Mouse (Mus musculus): Measurements from ENCODE around the gene Terb2. TPM values are rescaled to one million over a fixed set of nuclear protein-coding genes. Genes with fewer than 3 reads are reported as not detected.

The Terb2 gene
- polyA plus RNA-seq, 1 experiment from 2014 or later = not detected

- no peak overlapping the region for H3K27ac ChIP-seq (replicated peaks)
- H3K27me3 ChIP-seq (ENCODE audit: low read depth, poor library complexity, severe bottlenecking) = peaks cover 14% of the 10 kb centered on the region
- H3K9me3 ChIP-seq (replicated peaks) = no peaks in the 10 kb centered on the region
- H3K4me3 ChIP-seq = no peak overlapping the region
- WGBS = 83% methylated on average over 3 of the region's 3 CpGs
- peaks cover 10% of the 10 kb centered on the region for H3K4me1 ChIP-seq
- H3K36me3 ChIP-seq = peaks cover 25% of the 10 kb centered on the region
- DNase-seq (ENCODE audit: low spot score) = no peak
Measured at GRCm38 (mm10) chr2:122152850-122153249, 33.2 kb upstream of the Terb2 start.

DNA sequence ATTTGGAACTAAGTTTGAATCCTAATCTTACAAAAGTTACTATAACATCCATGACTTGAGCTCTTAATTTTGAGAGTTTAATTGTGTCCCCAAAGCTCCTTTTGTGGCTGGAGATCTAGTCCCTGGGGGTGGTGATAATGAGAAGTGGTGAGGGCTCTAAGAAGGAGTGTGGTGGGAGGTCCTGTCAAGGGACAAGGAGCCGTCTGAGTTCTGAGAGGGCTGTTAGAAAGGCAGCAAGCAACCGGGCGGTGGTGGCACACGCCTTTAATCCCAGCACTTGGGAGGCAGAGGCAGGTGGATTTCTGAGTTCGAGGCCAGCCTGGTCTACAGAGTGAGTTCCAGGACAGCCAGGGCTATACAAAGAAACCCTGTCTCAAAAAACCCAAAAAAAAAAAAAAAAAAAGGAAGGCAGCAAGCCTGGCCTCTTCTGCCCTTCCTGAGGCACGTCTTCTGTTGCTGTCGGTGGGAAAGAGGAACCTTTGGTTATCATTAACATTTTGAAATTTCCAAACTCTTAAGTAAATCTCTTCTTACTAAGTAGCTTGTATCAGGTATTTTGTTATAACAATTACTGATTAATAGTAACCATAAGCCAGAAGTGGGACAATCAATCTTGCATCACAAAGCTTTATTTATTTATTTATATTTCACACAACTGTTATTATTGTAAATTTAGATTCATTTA lies 32.2 kb upstream of the Terb2 start:
- no peaks in the 10 kb centered on the region for H3K9me3 ChIP-seq (replicated peaks)
- H3K4me1 ChIP-seq = peaks cover 8% of the 10 kb centered on the region
- DNase-seq (ENCODE audit: low spot score) = no peak
- H3K36me3 ChIP-seq = peaks cover 25% of the 10 kb centered on the region
- no peak overlapping the region for H3K4me3 ChIP-seq
- no peak overlapping the region for H3K27ac ChIP-seq (replicated peaks)
- H3K27me3 ChIP-seq (ENCODE audit: low read depth, poor library complexity, severe bottlenecking) = peaks cover 10% of the 10 kb centered on the region
- WGBS = 76% methylated on average over 7 of the region's 7 CpGs

DNA sequence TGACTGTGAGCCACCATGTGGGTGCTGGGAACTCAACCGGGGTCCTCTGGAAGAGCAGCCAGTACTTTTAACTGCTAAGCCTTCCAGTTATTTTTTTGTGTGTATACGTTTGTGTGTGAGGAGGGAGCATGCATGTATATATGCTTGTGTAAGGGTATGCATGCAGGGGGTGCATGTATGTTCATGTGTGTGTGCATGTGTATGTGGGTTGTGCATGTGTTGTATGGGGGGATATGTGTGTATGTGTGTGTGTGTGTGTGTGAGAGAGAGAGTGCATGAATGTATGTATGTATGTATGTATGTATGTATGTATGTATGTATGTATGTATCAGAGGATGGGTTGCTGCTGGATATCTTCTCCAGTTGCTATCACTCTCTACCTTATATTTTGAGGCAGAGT lies 31.6 kb upstream of the Terb2 start:
- 90% methylated on average over 2 of the region's 2 CpGs for WGBS
- H3K9me3 ChIP-seq (replicated peaks) = no peaks in the 10 kb centered on the region
- H3K27ac ChIP-seq (replicated peaks) = no peak overlapping the region
- peaks cover 25% of the 10 kb centered on the region for H3K36me3 ChIP-seq
- H3K4me1 ChIP-seq = peaks cover 9% of the 10 kb centered on the region
- no peak overlapping the region for H3K4me3 ChIP-seq
- no peak for DNase-seq (ENCODE audit: low spot score)
- H3K27me3 ChIP-seq (ENCODE audit: low read depth, poor library complexity, severe bottlenecking) = 0 out of 2 replicates have a peak, but pooled peaks cover 3% of the 10 kb centered on the region

- Histone ChIP-seq H3K4me1 (peaks cover 9% of the 10 kb centered on the region), H3K36me3 (peaks cover 25% of the 10 kb centered on the region), H3K4me3 (no peak overlapping the region), H3K9me3 (replicated peaks) (no peaks in the 10 kb centered on the region), H3K27ac (replicated peaks) (no peak overlapping the region), H3K27me3 (ENCODE audit: low read depth, poor library complexity, severe bottlenecking) (no peaks in the 10 kb centered on the region)
- WGBS = 79% methylated on average over 2 of the region's 2 CpGs
- no peak for DNase-seq (ENCODE audit: low spot score)
Measured at GRCm38 (mm10) chr2:122155292-122155691, 30.8 kb upstream of the Terb2 start.

GRCm38 (mm10) chr2:122156051-122156700 lies 29.9 kb upstream of the Terb2 start:
- no peak for DNase-seq (ENCODE audit: low spot score)
- H3K9me3 ChIP-seq (replicated peaks) = no peaks in the 10 kb centered on the region
- no peak overlapping the region for H3K27ac ChIP-seq (replicated peaks)
- H3K36me3 ChIP-seq = peaks cover 25% of the 10 kb centered on the region
- no peak overlapping the region for H3K4me3 ChIP-seq
- H3K27me3 ChIP-seq (ENCODE audit: low read depth, poor library complexity, severe bottlenecking) = no peaks in the 10 kb centered on the region
- peaks cover 9% of the 10 kb centered on the region for H3K4me1 ChIP-seq
- 93% methylated on average over 4 of the region's 4 CpGs for WGBS

DNA sequence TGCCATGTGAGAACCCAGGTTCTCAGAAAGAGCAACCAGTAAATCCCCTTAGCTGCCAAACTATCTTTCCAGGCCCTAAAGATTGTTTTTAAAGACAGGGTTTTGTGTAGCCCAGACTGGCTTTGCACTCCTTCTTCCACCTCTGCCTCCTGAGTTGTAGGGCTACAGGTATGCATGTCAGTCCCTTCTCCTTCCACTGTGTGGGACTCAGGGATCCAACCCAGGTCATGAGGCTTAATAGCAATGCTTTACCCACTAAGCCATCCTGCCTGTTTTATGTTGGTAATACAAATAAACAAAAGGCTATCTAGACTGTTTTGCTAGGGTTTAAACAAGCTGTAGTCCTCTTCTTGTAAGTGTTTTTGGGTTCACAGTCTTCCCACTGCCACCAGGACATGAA lies 28.5 kb upstream of the Terb2 start:
- no peak overlapping the region for H3K4me3 ChIP-seq
- H3K9me3 ChIP-seq (replicated peaks) = no peaks in the 10 kb centered on the region
- H3K27me3 ChIP-seq (ENCODE audit: low read depth, poor library complexity, severe bottlenecking) = no peaks in the 10 kb centered on the region
- no peak overlapping the region for H3K27ac ChIP-seq (replicated peaks)
- H3K36me3 ChIP-seq = peaks cover 17% of the 10 kb centered on the region
- no peak for DNase-seq (ENCODE audit: low spot score)
- peaks cover 14% of the 10 kb centered on the region for H3K4me1 ChIP-seq

DNA sequence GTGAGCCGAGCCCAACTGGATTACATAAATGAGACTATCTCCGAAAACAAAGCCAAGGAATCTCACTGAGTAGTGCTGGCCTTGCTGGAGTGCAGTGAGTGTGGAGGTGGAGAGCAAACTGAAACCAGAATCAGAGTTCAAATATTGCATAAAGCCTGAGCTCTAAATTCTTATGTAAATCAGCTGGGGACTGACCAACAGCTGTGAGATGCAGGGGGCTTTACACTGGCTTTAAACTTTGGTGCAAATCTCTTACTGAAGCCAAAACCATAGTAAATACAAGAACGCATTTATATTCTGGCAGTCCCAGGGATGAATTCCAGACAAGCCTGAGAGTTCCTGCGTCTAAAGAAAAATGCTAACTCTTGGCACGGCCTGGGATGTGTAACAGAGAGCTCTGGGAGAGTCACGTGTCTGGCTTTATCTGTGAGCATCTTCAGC lies 27.7 kb upstream of the Terb2 start:
- H3K4me3 ChIP-seq = no peak overlapping the region
- WGBS = 59% methylated on average over 6 of the region's 6 CpGs
- 0 out of 2 replicates have a peak overlapping the region, but pooled peaks have one; percentile 29 for H3K27ac ChIP-seq (replicated peaks)
- no peaks in the 10 kb centered on the region for H3K27me3 ChIP-seq (ENCODE audit: low read depth, poor library complexity, severe bottlenecking)
- DNase-seq (ENCODE audit: low spot score) = no peak
- H3K4me1 ChIP-seq = peaks cover 14% of the 10 kb centered on the region
- H3K9me3 ChIP-seq (replicated peaks) = no peaks in the 10 kb centered on the region
- H3K36me3 ChIP-seq = peaks cover 15% of the 10 kb centered on the region

- Histone ChIP-seq H3K36me3 (peaks cover 7% of the 10 kb centered on the region), H3K4me3 (no peak overlapping the region), H3K4me1 (peaks cover 14% of the 10 kb centered on the region), H3K9me3 (replicated peaks) (no peaks in the 10 kb centered on the region), H3K27ac (replicated peaks) (no peak overlapping the region), H3K27me3 (ENCODE audit: low read depth, poor library complexity, severe bottlenecking) (no peaks in the 10 kb centered on the region)
- DNase-seq (ENCODE audit: low spot score) = no peak
- 85% methylated on average over 6 of the region's 6 CpGs for WGBS
Measured at GRCm38 (mm10) chr2:122159667-122160066, 26.4 kb upstream of the Terb2 start.

DNA sequence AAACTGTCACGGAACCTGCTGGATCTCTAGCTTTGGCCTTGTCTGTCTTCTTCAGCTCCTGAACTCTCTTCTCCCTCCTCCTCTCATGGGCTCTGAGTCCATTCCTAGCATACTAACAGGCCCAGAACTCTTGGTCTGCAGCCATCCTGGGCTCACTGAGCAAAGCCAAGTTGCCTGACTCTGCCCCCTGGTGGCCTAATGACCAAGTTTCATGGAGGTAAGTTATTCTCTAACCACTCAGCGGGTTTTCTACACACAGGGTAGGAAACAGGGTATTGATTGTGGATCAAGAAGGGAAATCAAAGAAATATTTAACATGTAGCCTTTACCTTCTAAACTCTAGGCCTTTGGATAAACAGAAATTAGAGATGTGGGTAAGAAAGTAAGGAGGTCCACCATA lies 25.4 kb upstream of the Terb2 start, which contains the start of gene Trim69:
TSS of gene Trim69 (plus strand) at position 21 of the 400 bp plus-strand sequence.
- peak; percentile 78 for DNase-seq (ENCODE audit: low spot score)
- Histone ChIP-seq H3K4me3 (no peak within 1 kb of the TSS), H3K27me3 (ENCODE audit: low read depth, poor library complexity, severe bottlenecking) (no peaks in the 10 kb centered on the region), H3K4me1 (peaks cover 14% of the 10 kb centered on the region), H3K36me3 (no peaks in the 10 kb centered on the region), H3K27ac (replicated peaks) (no peak within 1 kb of the TSS), H3K9me3 (replicated peaks) (no peaks in the 10 kb centered on the region)
- 46% methylated on average over 2 of the region's 2 CpGs for WGBS

DNA sequence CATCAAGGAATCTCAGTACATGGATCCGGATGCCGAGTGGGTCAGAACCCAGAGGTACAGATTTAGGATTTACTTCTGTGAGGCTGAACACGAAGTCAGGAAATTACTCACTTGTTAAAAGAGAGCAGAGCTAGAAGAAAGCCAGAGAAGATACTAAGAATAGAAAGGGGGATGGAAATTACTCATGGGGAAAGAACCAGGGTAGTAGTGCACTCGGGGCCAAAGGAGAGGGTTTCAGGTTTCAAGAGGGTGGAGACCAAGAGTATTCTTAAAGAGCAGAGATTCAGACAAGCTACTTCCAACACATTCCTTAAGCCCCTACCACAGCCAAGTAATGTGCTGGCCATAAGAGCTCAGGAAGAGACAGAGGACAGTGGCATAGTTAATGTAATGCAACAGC lies 24.5 kb upstream of the Terb2 start:
- Histone ChIP-seq H3K27ac (replicated peaks) (no peak overlapping the region), H3K9me3 (replicated peaks) (no peaks in the 10 kb centered on the region), H3K4me1 (peaks cover 14% of the 10 kb centered on the region), H3K27me3 (ENCODE audit: low read depth, poor library complexity, severe bottlenecking) (no peaks in the 10 kb centered on the region), H3K36me3 (no peaks in the 10 kb centered on the region), H3K4me3 (no peak overlapping the region)
- 38% methylated on average over 4 of the region's 4 CpGs for WGBS
- no peak for DNase-seq (ENCODE audit: low spot score)

GRCm38 (mm10) chr2:122162529-122162928 lies 23.5 kb upstream of the Terb2 start:
- no peaks in the 10 kb centered on the region for H3K36me3 ChIP-seq
- no peak for DNase-seq (ENCODE audit: low spot score)
- no peaks in the 10 kb centered on the region for H3K9me3 ChIP-seq (replicated peaks)
- H3K27ac ChIP-seq (replicated peaks) = no peak overlapping the region
- no peak overlapping the region for H3K4me3 ChIP-seq
- WGBS = 86% methylated on average over 2 of the region's 2 CpGs
- H3K4me1 ChIP-seq = peaks cover 14% of the 10 kb centered on the region
- H3K27me3 ChIP-seq (ENCODE audit: low read depth, poor library complexity, severe bottlenecking) = no peaks in the 10 kb centered on the region

- Histone ChIP-seq H3K27me3 (ENCODE audit: low read depth, poor library complexity, severe bottlenecking) (no peaks in the 10 kb centered on the region), H3K4me3 (no peak overlapping the region), H3K36me3 (no peaks in the 10 kb centered on the region), H3K4me1 (peaks cover 9% of the 10 kb centered on the region), H3K9me3 (replicated peaks) (no peaks in the 10 kb centered on the region), H3K27ac (replicated peaks) (no peak overlapping the region)
- WGBS = 84% methylated on average over 13 of the region's 13 CpGs
- DNase-seq (ENCODE audit: low spot score) = no peak
Measured at GRCm38 (mm10) chr2:122163430-122164195, 22.5 kb upstream of the Terb2 start.

DNA sequence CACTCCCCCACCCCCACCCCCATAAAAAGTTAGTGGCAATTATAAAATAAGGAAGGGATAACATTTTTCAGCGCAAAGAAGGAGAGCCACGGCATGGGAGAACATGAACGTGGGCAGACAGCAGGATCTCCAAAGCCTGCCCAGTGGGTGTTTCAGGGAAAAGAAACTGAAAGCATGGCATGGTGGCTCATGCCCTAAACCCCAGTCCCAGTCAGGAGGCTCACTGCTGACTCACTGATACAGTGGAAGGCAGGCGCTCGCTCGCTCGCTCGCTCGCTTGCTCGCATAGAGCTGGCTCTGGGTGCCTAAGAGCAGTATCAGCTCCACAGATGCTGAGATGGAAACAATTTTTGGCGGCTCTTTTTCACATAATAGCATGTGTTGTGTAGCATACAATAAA lies 21.8 kb upstream of the Terb2 start:
- Histone ChIP-seq H3K36me3 (no peaks in the 10 kb centered on the region), H3K27ac (replicated peaks) (no peak overlapping the region), H3K9me3 (replicated peaks) (no peaks in the 10 kb centered on the region), H3K4me1 (peaks cover 5% of the 10 kb centered on the region; the same call in 1 of the 2 replicates), H3K27me3 (ENCODE audit: low read depth, poor library complexity, severe bottlenecking) (no peaks in the 10 kb centered on the region), H3K4me3 (no peak overlapping the region)
- WGBS = 90% methylated on average over 11 of the region's 11 CpGs
- DNase-seq (ENCODE audit: low spot score) = no peak

Data from midbrain, embryonic 10.5 days (tissue).